Mouse (Mus musculus) CH12.LX (cell line): ENCODE data around the gene Gm20683.

Source experiments
- BHLHE40 ChIP-seq: IDR thresholded peaks from 2 replicates; pipeline ENCODE4 v1.6.1; 2011; ENCODE audit warnings: mild to moderate bottlenecking, low read depth, low read length, improper control_type of control experiment
- JUN ChIP-seq: IDR thresholded peaks from 2 replicates; pipeline ENCODE4 v1.6.1; 2011; ENCODE audit warnings: low read depth, mild to moderate bottlenecking, low read length, improper control_type of control experiment, moderate library complexity; ENCODE audit not compliant: insufficient read depth
- POLR2AphosphoS2 ChIP-seq: IDR thresholded peaks from 2 replicates; pipeline ENCODE4 v1.6.1; 2011; ENCODE audit warnings: low read depth, low read length, improper control_type of control experiment

- TF ChIP-seq POLR2AphosphoS2 (no peak), JUN (no peak), BHLHE40 (no peak)
Observed at GRCm38 (mm10) chr17:25864311-25864710, 22.7 kb upstream of the Gm20683 start.
